Mouse (Mus musculus): Measurements from ENCODE around the gene Cdc37l1.

DNA sequence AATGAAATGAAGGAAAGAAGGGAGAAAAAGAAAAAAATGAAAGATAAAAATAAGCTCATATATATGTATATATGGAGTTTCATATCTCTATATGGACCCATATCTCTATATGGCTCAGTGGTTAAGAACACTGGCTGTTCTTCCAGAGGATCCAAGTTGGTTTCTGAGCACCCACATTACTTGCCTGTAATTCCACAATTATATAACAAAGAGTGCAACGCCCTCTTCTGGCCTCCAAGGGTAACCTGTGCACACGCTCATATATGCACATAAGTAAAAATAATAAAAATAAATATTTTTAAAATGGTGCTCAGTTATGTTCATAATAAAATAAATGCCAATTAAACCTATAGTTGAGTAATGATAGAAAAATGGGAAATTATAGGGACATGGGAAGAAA is 69.5 kb downstream of the Cdc37l1 start:
- TF ChIP-seq CTCF (IDR thresholded peaks at IDR 0.05; ENCODE audit: low read depth), result peak; percentile 50
- TF ChIP-seq EP300 (optimal IDR thresholded peaks at IDR 0.05), result no peak

All from stomach, postnatal 0 days (tissue).